Mouse (Mus musculus) ovary, adult 18-20 months (tissue): ENCODE measurements at regions not wholly inside any gene's neighbourhood (a gene's known extent, or its start where the extent isn't known, plus 50 kb on each side); places are given as distances from the start of the nearest gene placed in this dataset.

Experiments
- DNase-seq: peaks from one replicate; pipeline ENCODE4 v3.0.0; 2022; ENCODE audit warnings: low spot score, mixed read lengths

DNA sequence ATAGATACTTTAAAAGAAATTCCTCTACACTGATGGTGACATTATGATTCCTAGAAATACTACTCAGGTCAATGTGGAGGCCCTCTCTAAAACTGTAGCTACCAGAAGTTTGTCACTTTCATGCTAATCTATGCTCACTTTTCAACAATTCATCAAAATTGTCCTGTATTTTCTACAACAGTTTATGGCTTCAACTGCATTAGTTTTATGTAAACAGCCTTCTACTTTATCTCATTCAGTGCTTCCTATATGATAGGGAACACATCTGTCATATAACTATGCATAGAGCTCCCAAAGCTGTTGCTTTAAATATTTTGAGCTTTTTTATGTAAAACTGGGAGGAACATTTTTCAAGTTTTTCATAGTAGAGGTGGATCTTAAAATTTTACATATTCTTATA, 338.7 kb upstream of the Dph6 start:
- DNase-seq: no peak

DNA sequence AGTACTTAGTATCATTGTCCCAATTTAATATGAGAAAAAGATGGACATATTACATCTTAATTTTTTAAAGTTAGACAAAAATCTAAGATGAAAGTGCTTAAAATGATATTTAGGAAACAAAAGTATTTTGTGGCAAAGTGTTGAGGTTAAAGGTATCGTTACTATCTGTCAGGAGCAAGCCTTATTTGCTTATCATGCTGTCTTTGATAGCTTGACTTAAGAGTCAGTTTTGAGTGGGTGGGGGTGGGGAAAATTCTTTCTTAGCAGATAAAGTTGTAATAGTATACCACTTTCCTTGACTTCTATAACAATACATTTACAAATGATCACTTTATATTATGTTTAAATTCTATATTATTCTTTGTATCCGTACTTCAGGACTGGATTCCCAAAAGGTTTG, 339.1 kb upstream of the Dph6 start:
- no peak for DNase-seq

DNA sequence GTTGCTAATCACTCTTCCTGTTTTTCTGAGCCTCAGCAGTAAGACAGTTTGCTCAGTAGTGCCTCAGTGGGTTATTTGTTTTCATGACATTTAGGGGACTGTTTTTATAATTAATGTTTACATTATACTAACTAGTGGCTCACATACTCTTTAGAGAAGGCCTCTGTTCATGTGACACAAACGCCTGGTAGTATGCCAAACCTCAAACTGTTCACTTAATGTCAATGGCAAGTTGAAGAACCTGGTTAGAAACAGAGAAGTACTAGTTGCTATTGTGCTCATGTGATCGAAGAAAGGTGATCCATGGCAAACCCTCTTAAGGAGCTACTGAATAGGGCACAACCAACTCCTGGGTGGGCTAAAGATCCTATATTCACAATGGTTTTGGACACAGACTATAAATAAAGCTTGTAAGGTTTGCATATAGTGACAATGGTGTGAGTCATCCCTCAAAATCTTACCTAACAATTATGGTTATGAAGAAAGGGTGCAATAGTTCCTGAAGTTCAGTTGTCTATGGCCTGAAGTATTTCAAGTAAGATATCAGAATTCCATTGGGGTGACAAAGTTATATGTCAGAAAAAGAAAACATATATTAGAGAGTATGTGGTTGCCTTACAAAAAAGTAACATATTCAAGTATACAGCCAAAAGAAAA, 340.1 kb upstream of the Dph6 start:
- no peak for DNase-seq

DNA sequence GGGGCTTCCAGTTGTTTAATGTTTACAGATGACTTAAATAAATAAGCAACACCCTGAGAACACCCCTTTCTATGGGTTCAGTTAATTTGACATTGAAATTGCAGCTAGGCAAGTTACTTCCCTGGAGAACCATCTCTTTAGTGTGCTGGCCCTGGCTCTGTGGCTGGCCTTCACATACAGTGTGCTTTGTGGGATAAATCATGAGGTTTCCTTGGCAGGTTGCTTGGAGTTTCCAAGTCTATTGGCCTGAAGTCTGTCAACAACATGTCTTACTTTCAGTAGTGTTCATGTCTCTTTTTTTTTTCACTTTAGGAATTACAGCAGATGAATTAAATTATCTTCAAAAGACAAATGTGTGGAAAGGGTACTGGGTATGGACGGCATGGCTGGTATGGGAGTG, 359.2 kb upstream of the Dph6 start:
- DNase-seq: no peak

- DNase-seq: no peak
Measured at GRCm38 (mm10) chr2:115026777-115027176, 372.0 kb upstream of the Dph6 start.

DNA sequence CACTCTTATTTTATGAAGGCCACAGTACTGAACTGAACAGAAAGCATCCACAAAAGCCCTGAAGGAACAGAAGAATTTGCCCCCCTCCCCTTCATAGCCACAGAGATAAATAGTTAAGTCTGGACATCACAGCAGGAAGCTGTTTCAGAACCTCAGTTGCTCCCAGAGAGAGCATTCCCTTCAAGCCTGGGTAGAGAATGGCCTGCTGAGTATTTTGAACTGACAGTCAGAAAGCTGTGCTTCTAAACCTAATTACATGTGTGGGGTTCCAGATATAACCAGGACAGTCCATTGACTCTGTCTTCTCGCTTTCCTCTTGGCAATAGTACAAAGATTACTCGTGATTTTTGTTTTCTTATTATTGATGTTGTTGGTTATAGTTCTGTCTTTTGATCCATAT, 376.4 kb upstream of the Dph6 start:
- DNase-seq: no peak

- DNase-seq: no peak
Measured at GRCm38 (mm10) chr2:115036205-115036604, 381.4 kb upstream of the Dph6 start.

GRCm38 (mm10) chr2:115042299-115042785, 387.6 kb upstream of the Dph6 start:
- no peak for DNase-seq

GRCm38 (mm10) chr2:115056327-115057070, 401.7 kb upstream of the Dph6 start:
- no peak for DNase-seq

GRCm38 (mm10) chr2:115057200-115057599, 402.4 kb upstream of the Dph6 start:
- DNase-seq: no peak

GRCm38 (mm10) chr2:115067489-115068163, 412.9 kb upstream of the Dph6 start:
- DNase-seq: no peak

DNA sequence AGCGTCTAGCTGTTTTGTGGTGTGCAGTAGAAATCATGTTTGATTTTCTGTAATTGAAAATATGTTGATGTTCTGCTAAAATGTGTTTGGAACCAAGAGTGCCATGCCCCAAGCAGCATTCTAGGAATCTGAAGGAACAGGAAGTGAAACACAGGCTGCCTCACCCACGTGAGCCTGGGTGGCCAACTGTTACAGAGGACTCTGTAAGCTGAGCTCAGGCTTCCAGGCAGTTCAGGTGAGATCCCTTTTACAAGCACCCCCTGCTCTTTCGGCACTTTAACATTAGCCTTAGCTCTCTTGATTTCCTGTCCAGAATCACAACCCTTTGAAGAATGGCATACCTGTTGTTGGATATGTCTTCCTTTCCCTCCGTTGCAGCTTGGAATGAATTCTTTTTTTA, 414.9 kb upstream of the Dph6 start:
- no peak for DNase-seq

DNA sequence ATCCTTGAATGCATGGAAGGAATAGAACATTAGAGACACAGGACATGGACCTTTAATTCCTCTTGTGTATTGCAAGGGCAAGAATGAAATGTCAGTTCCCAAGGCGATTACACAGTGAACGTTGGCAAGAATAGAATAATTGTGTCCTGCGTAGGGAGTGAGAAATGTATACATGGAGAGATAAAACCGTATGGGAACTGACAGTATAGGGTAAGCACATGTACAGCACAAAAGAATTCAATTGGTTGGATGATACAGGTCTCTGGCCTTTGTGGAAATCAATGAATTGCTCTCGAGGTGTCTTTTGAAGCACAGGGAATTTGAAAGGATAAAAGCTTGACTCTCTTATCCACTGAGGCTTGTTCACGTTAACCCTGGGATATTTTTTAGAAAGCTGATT, 415.4 kb upstream of the Dph6 start:
- no peak for DNase-seq

DNA sequence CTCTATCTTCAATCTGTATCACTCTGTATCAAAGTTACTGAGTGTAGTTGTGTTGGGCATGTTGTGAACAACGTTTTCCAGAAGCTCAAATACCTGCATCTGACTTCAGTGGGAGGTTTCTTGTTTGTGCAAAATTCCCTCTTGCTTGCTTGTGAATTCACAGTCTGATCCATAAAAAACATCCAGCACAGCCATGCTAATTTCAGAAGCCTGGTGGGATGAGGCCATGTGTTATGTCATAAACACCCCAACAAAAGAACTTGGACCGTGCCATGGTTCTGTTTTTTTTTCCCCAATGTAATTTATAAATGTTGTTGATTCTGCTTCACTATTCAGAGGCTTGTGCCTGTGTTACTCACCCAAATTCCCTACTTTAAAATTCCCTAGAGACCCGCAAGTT, 415.9 kb upstream of the Dph6 start:
- no peak for DNase-seq

DNA sequence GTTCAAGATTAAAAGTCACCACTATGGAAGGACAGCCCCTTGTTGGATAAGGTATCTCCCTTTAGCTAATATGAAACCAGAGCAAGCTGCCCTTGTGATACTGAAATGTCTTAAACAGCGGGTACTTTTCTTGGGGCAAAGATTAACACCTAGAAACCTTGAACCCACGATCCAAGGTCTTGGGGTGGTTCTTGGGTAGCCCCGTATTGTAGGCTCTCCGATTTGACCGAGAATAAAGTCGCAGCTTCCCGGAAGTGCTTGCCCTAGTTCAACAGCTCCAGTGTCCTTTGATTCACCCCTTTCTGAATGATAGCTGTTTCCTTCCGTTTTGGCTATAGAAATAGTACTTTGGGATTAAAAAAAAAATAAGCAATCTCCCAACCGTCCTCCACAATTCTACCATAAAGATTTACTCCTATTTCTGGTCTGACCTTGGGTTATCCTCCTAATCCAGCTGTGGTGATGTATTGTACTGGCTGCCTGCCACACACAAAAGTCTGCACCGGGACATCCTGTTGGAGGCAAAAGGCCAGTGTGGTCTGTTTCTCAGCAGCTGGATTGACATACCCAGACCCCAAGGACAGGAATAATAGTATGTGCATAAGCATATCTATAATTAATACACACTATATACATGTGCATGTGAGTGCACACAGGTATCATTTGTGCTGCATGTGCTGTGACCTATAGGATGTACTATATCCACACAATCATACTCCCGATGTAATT, 427.0 kb upstream of the Dph6 start:
- no peak for DNase-seq

DNA sequence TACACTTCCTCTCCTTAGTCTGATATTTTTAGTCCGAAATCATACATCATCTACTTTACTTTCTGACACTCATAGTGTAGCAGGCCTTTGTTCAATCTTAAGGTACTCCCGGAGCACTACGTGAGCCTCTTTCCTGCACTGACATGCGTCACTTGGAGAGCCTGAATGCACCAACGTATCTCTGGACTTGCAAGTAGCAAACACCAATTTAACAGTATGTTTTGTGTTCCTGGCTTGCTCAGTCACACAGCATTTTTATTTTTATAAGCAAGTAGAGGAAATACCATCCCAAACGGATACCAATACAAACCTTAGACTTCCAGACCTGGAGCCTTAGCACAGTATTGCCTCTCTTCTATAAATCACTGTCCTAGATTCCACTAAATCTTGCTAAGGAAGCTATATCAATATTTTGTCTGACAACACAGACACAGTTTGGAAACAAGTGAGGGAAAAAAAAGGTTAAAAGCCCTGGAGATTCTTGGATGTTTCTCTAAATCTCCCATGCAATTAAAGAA, 427.6 kb upstream of the Dph6 start:
- no peak for DNase-seq

DNA sequence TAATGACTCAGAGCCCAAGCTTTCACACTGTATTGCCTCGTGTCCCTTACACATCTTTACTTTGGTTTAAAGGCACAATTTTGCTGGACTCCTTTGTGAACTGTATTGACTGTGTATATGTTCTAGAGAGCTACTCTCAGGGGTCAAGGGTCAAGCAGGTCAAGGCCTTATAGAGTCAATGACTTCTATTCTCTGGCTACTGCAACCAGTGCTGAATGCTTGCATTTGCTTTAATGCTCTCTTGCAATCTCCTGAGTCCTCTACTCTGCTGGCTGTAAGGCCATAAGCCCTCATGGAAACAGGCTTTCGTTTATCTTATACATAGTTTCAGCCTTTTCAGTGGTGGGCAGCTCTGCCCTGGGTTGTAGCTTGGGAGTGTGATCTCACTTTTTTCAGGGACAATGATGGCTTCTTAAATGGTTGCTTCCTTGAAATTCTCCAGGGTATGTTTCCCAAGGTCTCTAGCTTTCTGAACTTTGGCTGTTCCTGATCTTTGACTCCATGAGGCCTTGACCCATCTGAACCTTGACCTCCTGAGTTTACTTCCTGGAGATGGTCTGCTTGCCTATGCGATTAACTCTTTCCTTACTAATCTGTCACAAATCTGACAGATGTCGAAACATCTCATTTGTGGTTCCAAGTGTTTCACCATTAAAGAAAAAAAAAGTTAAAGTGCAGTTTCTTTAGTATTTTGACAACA, 433.8 kb upstream of the Dph6 start:
- no peak for DNase-seq

- DNase-seq: no peak
Measured at GRCm38 (mm10) chr2:115090430-115091175, 435.8 kb upstream of the Dph6 start.

- no peak for DNase-seq
Measured at GRCm38 (mm10) chr2:115095351-115095750, 440.6 kb upstream of the Dph6 start.

GRCm38 (mm10) chr2:115101501-115101900, 446.7 kb upstream of the Dph6 start:
- no peak for DNase-seq
